Mouse (Mus musculus) lung, embryonic 14.5 days (tissue): ENCODE results near the gene Hivep3. TPM values are rescaled to one million over a fixed set of nuclear protein-coding genes. Genes with fewer than 3 reads are reported as not detected.

Experiments
- ATAC-seq: fragments of 200-750 bp; cut with Nextera tagmentation; 2 replicates; pipeline ENCODE4 v1.8.0; 2017; ENCODE audit warnings: mild to moderate bottlenecking, moderate TSS enrichment, moderate library complexity; ENCODE audit not compliant: insufficient read depth
- DNase-seq: peaks from one replicate; pipeline ENCODE4 v3.0.0-alpha.2; 2015
- H3K27ac ChIP-seq: fragments of 300-500 bp; sonication (generic); 2 replicates; pipeline ENCODE4 v1.5.1; 2014; ENCODE audit warnings: low read depth, mild to moderate bottlenecking, moderate library complexity
- H3K27me3 ChIP-seq: fragments of 300-500 bp; sonication (generic); 2 replicates; pipeline ENCODE4 v1.6.1; 2014; ENCODE audit warnings: low read length, control low read depth; ENCODE audit not compliant: insufficient read depth
- H3K36me3 ChIP-seq: fragments of 300-500 bp; sonication (generic); 2 replicates; pipeline ENCODE4 v1.6.1; 2014; ENCODE audit warnings: control low read depth; ENCODE audit not compliant: insufficient read depth
- H3K4me1 ChIP-seq: fragments of 300-500 bp; sonication (generic); 2 replicates; pipeline ENCODE4 v1.6.1; 2014; ENCODE audit warnings: antibody characterized with exemption, control low read depth; ENCODE audit not compliant: insufficient read depth
- H3K4me2 ChIP-seq: fragments of 300-500 bp; sonication (generic); 2 replicates; pipeline ENCODE4 v1.6.1; 2014; ENCODE audit warnings: mild to moderate bottlenecking
- H3K4me3 ChIP-seq: fragments of 300-500 bp; sonication (generic); 2 replicates; pipeline ENCODE4 v1.5.1; 2014; ENCODE audit warnings: low read depth, low read length
- H3K9ac ChIP-seq: fragments of 300-500 bp; sonication (generic); 2 replicates; pipeline ENCODE4 v1.6.1; 2014
- H3K9me3 ChIP-seq: fragments of 300-500 bp; sonication (generic); 2 replicates; pipeline ENCODE4 v1.6.1; 2016; ENCODE audit warnings: low read depth, low read length, control low read depth
- CTCF ChIP-seq: IDR thresholded peaks from 2 replicates; pipeline ENCODE4 v1.5.1; 2016; ENCODE audit warnings: antibody characterized with exemption, low read depth
- WGBS: fragments of 180-500 bp; shearing (Covaris S2); extraction: QIAGEN DNeasy Blood & Tissue Kit; methylation state at CpG from one replicate; pipeline ENCODE4 v1.1.7; 2014; 5-methylcytosine and 5-hydroxymethylcytosine counted together
- polyA plus RNA-seq: library from polyadenylated mRNA; unstranded; fragments of >200 nt; fragmentation: Nextera tagmentation; extraction: Ambion mirVana; gene quantifications from 2 replicates; pipeline ENCODE4 v1.2.1, GENCODE M21; 2014

Hivep3 gene
- polyA plus RNA-seq, 1 experiment from 2014 or later, result 22.0 TPM

DNA sequence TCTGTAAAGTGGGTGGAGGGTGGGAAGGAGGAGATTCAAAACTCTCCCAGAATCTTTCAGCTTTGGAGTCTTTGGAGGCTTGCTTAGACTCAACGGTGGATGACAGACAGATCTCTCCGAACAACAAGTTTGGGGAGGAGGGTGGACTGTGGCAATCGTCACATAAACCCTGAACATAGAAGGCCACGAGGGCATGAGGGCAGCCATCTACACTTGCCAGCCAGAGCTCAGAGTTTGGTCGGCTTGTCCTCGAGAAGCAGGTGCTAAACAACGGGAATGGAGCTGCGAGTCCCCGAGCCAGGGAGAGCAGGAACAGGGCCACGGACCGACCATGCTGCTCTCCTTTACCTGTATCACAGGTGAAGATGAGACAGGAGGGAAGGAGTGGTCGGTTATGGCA, 242.2 kb downstream of the Hivep3 start:
- Histone ChIP-seq H3K36me3 (no peaks in the 10 kb centered on the region), H3K4me2 (no peak overlapping the region), H3K27ac (no peak overlapping the region), H3K4me3 (no peak overlapping the region), H3K4me1 (peaks cover 4% of the 10 kb centered on the region; the same call in 1 of the 2 replicates), H3K9ac (no peak overlapping the region), H3K9me3 (no peaks in the 10 kb centered on the region), H3K27me3 (no peaks in the 10 kb centered on the region)
- no peak for TF ChIP-seq CTCF
- WGBS, result 59% methylated on average over 12 of the region's 12 CpGs
- DNase-seq, result no peak
- ATAC-seq, result no peak; the same call in 1 of the 2 replicates

GRCm38 (mm10) chr4:119976428-119977168, 243.0 kb downstream of the Hivep3 start:
- H3K9ac ChIP-seq, result no peak overlapping the region
- H3K4me3 ChIP-seq, result no peak overlapping the region
- DNase-seq (no peak), ATAC-seq (no peak)
- TF ChIP-seq CTCF, result no peak
- no peak overlapping the region for H3K27ac ChIP-seq
- no peaks in the 10 kb centered on the region for H3K9me3 ChIP-seq
- no peaks in the 10 kb centered on the region for H3K27me3 ChIP-seq
- no peaks in the 10 kb centered on the region for H3K36me3 ChIP-seq
- 14% methylated on average over 2 of the region's 3 CpGs for WGBS
- H3K4me2 ChIP-seq, result no peak overlapping the region
- H3K4me1 ChIP-seq, result peaks cover 4% of the 10 kb centered on the region; the same call in 1 of the 2 replicates

DNA sequence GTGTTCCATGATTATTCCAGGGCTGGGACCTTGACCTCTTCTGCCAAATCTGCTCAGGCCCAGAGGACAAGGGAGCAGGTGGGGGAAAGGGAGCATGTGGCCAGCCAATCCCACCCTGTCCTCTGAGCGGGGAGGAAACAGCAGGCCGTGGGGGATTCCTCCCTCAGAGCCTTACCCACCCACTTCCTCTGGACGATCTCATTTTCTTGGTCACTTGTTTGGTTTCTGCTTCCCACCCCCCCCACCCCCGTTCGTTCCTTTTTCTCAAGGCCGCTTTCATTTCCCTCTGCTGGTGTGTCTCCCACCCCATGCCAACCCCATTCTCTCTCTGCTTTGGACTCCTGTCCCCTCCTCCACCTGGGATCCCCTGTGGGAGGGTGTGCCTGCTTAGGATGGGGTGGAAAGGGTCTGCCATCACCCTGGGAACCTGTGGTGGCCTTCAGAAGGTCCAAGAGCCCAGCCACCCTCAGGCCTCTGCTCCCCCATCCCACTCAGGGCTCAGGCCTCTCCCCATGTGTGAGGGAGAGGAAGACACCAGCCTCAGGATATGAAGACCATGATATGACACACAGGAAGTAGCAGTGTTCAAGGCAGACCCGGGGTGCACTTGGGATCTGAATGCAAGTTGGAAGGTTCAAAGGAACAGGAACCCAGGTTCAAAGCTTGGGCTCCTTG, 244.4 kb downstream of the Hivep3 start:
- H3K27ac ChIP-seq, result no peak overlapping the region
- H3K27me3 ChIP-seq, result no peaks in the 10 kb centered on the region
- H3K9me3 ChIP-seq, result no peaks in the 10 kb centered on the region
- H3K9ac ChIP-seq, result no peak overlapping the region
- H3K4me3 ChIP-seq, result no peak overlapping the region
- no peak for TF ChIP-seq CTCF
- no peak for ATAC-seq
- WGBS, result 65% methylated on average over 7 of the region's 7 CpGs
- H3K4me1 ChIP-seq, result peaks cover 4% of the 10 kb centered on the region; the same call in 1 of the 2 replicates
- DNase-seq, result no peak
- H3K4me2 ChIP-seq, result no peak overlapping the region
- H3K36me3 ChIP-seq, result no peaks in the 10 kb centered on the region

DNA sequence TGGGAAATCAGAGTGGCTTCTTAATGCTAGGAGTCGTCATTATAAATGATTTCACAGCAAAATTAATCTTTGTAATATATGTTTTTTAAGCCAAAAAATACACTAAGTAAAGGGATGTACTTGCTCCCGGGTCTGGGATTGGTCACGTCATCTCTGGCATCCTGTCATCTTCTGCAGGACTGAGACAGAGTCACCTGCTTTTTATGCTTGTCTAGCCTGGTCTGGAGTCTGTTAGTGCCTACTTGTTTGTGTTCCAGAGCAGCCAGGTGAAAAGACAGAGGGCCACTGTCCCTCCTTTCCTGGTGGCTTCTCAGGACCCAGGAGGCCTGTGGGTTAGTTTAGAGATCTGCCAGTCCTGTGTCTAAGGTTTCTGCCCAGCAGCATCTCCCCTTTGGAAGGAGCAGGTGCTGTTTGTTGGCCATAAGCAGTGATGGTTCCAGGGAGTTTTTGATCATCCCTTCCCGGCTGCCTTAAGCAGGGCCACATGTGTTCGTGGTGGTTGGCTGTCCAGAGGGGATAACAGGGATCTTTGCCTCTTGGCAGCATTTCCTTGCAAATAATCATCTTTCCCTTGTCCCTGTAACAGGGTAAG, 245.8 kb downstream of the Hivep3 start:
- no peaks in the 10 kb centered on the region for H3K9me3 ChIP-seq
- H3K9ac ChIP-seq, result no peak overlapping the region
- no peaks in the 10 kb centered on the region for H3K36me3 ChIP-seq
- WGBS, result 68% methylated on average over 5 of the region's 5 CpGs
- DNase-seq (no peak), ATAC-seq (no peak)
- H3K4me2 ChIP-seq, result no peak overlapping the region
- no peak overlapping the region for H3K27ac ChIP-seq
- H3K27me3 ChIP-seq, result no peaks in the 10 kb centered on the region
- H3K4me1 ChIP-seq, result no peaks in the 10 kb centered on the region
- H3K4me3 ChIP-seq, result no peak overlapping the region
- TF ChIP-seq CTCF, result no peak

DNA sequence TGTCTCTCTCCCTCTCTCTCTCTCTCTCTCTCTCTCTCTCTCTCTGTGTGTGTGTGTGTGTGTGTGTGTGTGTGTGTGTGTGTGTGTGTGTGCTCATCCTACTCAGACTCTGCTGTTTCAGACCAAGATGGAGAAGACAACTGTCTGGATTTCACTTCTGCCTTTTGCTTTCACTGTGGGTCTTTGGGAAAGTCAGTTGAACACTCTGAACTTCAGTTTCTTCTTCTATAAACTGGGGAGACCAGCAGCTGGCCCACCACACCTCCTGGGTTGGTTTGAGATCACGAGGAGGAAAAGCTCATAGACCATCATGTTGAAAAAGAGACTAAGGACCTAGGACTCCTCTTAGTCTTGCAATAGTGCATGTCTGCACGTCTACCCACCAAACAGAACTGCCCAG, 246.3 kb downstream of the Hivep3 start:
- TF ChIP-seq CTCF, result no peak
- ATAC-seq (no peak), DNase-seq (no peak)
- Histone ChIP-seq H3K27ac (no peak overlapping the region), H3K27me3 (no peaks in the 10 kb centered on the region), H3K4me1 (no peaks in the 10 kb centered on the region), H3K4me2 (no peak overlapping the region), H3K9ac (no peak overlapping the region), H3K4me3 (no peak overlapping the region), H3K9me3 (no peaks in the 10 kb centered on the region), H3K36me3 (no peaks in the 10 kb centered on the region)
- WGBS, result 59% methylated on average over 2 of the region's 2 CpGs

DNA sequence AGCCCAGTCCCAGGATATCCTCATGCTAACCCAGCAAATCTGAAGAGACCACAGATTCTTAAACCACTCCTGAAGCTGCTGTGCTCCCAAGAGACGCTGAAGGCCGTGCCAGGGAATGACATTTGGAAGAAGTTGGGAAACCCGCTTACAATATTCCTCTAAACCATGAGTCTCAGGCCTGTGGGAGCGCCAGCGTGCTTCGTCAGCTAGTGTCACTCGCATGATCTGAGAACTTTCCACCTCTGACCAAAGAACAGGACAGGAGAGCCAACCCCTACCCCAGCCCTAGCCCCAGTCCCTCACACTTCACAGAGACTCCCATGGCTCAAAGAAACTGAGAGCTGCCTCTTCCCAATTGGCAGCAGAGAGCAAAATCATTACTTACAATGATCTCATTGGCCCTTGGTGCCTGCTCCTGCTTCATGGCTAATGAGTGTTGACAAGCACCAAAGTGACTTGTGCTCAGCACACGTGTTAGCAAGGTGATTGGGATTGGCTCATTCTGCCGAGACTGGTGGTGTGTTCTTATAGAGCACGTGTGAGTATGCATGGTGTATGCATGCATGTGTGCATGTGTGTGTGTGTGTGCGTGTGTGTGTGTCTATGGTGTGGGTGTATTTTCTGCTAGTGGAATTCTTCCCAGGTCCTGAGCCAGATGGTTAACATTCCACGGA, 247.6 kb downstream of the Hivep3 start:
- TF ChIP-seq CTCF, result no peak
- Histone ChIP-seq H3K4me1 (no peaks in the 10 kb centered on the region), H3K4me3 (no peak overlapping the region), H3K9me3 (no peaks in the 10 kb centered on the region), H3K4me2 (no peak overlapping the region), H3K27ac (no peak overlapping the region), H3K27me3 (no peaks in the 10 kb centered on the region), H3K9ac (no peak overlapping the region), H3K36me3 (no peaks in the 10 kb centered on the region)
- WGBS, result 77% methylated on average over 12 of the region's 12 CpGs
- DNase-seq, result no peak
- ATAC-seq, result no peak

- TF ChIP-seq CTCF, result no peak
- no peak for ATAC-seq
- Histone ChIP-seq H3K9me3 (no peaks in the 10 kb centered on the region), H3K4me2 (no peak overlapping the region), H3K27me3 (no peaks in the 10 kb centered on the region), H3K9ac (no peak overlapping the region), H3K4me1 (no peaks in the 10 kb centered on the region), H3K27ac (no peak overlapping the region), H3K36me3 (no peaks in the 10 kb centered on the region), H3K4me3 (no peak overlapping the region)
- WGBS, result 78% methylated on average over 5 of the region's 5 CpGs
- no peak for DNase-seq
Measured at GRCm38 (mm10) chr4:119986065-119986464, 252.5 kb downstream of the Hivep3 start.
